Mouse (Mus musculus) MEL (cell line): Measurements from ENCODE around the gene Lypd6b.

Experiments used
- EP300 ChIP-seq, 2 experiments: IDR thresholded peaks; 2 replicates each; pipeline ENCODE4 v1.6.1; 2011; ENCODE audit warnings: improper control_type of control experiment in 2 of 2, low read length in 2 of 2, low read depth in 1 of 2, mild to moderate bottlenecking in 1 of 2
- TAL1 ChIP-seq: IDR thresholded peaks from 2 replicates; pipeline ENCODE4 v1.6.1; 2012; ENCODE audit warnings: mild to moderate bottlenecking, inconsistent platforms, low read length, moderate library complexity, mixed read lengths

DNA sequence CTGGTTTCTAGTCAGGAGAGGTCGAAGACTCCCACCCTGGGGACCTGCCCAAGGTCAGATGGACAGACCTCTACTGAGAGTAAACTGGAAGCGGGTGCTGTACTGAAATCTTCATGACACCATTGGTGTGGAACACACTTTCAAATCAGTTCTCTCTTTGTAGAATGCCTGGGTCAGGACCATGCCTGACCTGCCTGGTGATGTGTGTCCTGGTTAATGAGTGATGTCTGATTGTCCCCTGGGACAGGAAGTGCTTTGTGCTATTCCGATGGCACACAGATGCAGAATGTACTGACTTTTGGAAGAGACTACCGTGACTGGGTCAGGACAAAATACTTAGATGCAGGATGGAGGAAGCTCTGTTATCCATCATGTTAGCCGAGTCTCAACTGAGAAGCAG, 17.0 kb upstream of the Lypd6b start:
- no peak for TF ChIP-seq TAL1
- no peak for TF ChIP-seq EP300 (IDR thresholded peaks at IDR 0.05; ENCODE audit: low read depth in 1 of 2, low read length in 2 of 2)
